Comparison of ENCODE assay signal across 9 mouse cellular contexts in the genomic region with DNA sequence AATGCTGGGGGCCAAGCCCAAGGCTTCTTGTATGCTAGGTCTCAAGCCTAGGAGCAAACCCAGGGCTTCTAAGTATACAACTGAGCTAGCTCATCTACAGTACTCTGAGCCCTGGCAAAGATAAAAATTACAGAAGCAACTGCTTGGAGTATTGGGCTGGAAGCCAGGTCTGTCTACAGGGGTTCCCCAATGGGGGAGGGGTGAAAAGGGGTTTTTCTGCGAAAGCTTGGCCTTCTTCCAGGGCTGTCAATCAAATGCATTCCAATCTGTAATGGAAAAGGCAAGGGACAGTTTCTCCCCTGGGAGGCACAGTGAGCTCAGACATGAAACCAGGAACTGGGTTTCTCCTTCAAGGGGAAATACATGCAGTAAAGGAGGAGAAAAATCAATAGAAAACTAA.
DNase-seq lines count a peak whose midpoint lies in the region; ATAC-seq and TF ChIP-seq lines count a peak whose summit lies in the region.
"Had no signal": no experiment of that assay in that cellular context is flagged by ENCODE, and none has a peak within 500 bp of the region (broad histone marks: within the 10 kb centered on the region; RNA-seq: fewer than 3 reads in every experiment).

No protein-coding gene starts in this region.

- ATAC-seq in forebrain, postnatal 0 days: peak; percentile 51; the same call in 1 of the 2 replicates
- ATAC-seq in midbrain, postnatal 0 days (ENCODE audit: low FRiP score): no peak

- H3K27ac ChIP-seq in forebrain, postnatal 0 days (ENCODE audit: low read depth, low read length): no peak overlapping the region
- H3K27ac ChIP-seq in midbrain, postnatal 0 days (ENCODE audit: low read depth, low read length): no peak overlapping the region

- no peak for TF ChIP-seq CTCF in forebrain, postnatal 0 days (IDR thresholded peaks at IDR 0.05; ENCODE audit: low read depth)
- no peak for TF ChIP-seq CTCF in midbrain, postnatal 0 days (IDR thresholded peaks at IDR 0.05)

- H3K9me3 ChIP-seq in forebrain, postnatal 0 days (ENCODE audit: low read length): no peaks in the 10 kb centered on the region
- H3K9me3 ChIP-seq in midbrain, postnatal 0 days (ENCODE audit: low read length): no peaks in the 10 kb centered on the region

- H3K4me1 ChIP-seq in forebrain, postnatal 0 days (ENCODE audit: insufficient read depth): 0 out of 2 replicates have a peak, but pooled peaks cover 11% of the 10 kb centered on the region
- 0 out of 2 replicates have a peak, but pooled peaks cover 6% of the 10 kb centered on the region for H3K4me1 ChIP-seq in midbrain, postnatal 0 days (ENCODE audit: insufficient read depth, low read length)

- no peak overlapping the region for H3K4me2 ChIP-seq in forebrain, postnatal 0 days (ENCODE audit: low read depth)
- H3K4me2 ChIP-seq in midbrain, postnatal 0 days (ENCODE audit: low read depth, low read length, poor library complexity, severe bottlenecking): no peak overlapping the region

- WGBS in forebrain, postnatal 0 days: 0% methylated on average over 1 of the region's 1 CpGs
- WGBS in midbrain, postnatal 0 days: 4% methylated on average over 1 of the region's 1 CpGs

- DNase-seq in heart, adult 11 months: peak; percentile 91
- no peak for DNase-seq in heart, postnatal 25 days (ENCODE audit: low spot score)
- peak; percentile 61 for DNase-seq in lung, postnatal 10 days
- no peak for DNase-seq in lung, postnatal 36 days
- peak; percentile 84 for DNase-seq in forebrain, postnatal 0 days
- DNase-seq in midbrain, postnatal 0 days (ENCODE audit: low spot score): peak; percentile 74
- DNase-seq in spleen, postnatal 14 days (ENCODE audit: low spot score in 2 of 2): no peak
- DNase-seq in cerebellum, adult 8-10 months: no peak
- DNase-seq: cerebellum, adult 11-12 months had no signal

- H3K36me3 ChIP-seq in forebrain, postnatal 0 days (ENCODE audit: insufficient read depth): no peaks in the 10 kb centered on the region
- no peaks in the 10 kb centered on the region for H3K36me3 ChIP-seq in midbrain, postnatal 0 days (ENCODE audit: insufficient read depth, low read length)

- intact Hi-C loops in heart, postnatal 25 days (cut with DNase I): loop anchor here (2.0 kb wide), 1 partner anchor 42 kb away; no protein-coding TSS in a partner anchor

- H3K9ac ChIP-seq in forebrain, postnatal 0 days: no peak overlapping the region
- no peak overlapping the region for H3K9ac ChIP-seq in midbrain, postnatal 0 days (replicated peaks; ENCODE audit: low read length, poor library complexity, severe bottlenecking)

- no peak overlapping the region for H3K4me3 ChIP-seq in forebrain, postnatal 0 days (ENCODE audit: low read depth, low read length)
- no peak overlapping the region for H3K4me3 ChIP-seq in midbrain, postnatal 0 days (ENCODE audit: low read depth, low read length)

- no peaks in the 10 kb centered on the region for H3K27me3 ChIP-seq in forebrain, postnatal 0 days (ENCODE audit: insufficient read depth, low read length)
- H3K27me3 ChIP-seq in midbrain, postnatal 0 days (ENCODE audit: insufficient read depth, low read length): no peaks in the 10 kb centered on the region

Comparison
In these comparisons a context has a peak if more than half of its experiments do, and no peak if none do; other contexts are left out.
1. DNase-seq: peak in heart, adult 11 months (single experiment), lung, postnatal 10 days (single experiment), forebrain, postnatal 0 days (single experiment) and midbrain, postnatal 0 days (single experiment); none in heart, postnatal 25 days (single experiment), lung, postnatal 36 days (single experiment), spleen, postnatal 14 days (0 of 2) and cerebellum, adult 8-10 months (single experiment).